Mouse (Mus musculus): ENCODE data around the gene Hoxb13. TPM values are rescaled to one million over a fixed set of nuclear protein-coding genes. Genes with fewer than 3 reads are reported as not detected.

Hoxb13 gene
- polyA plus RNA-seq, 1 experiment from 2014 or later: 0.43 TPM

DNA sequence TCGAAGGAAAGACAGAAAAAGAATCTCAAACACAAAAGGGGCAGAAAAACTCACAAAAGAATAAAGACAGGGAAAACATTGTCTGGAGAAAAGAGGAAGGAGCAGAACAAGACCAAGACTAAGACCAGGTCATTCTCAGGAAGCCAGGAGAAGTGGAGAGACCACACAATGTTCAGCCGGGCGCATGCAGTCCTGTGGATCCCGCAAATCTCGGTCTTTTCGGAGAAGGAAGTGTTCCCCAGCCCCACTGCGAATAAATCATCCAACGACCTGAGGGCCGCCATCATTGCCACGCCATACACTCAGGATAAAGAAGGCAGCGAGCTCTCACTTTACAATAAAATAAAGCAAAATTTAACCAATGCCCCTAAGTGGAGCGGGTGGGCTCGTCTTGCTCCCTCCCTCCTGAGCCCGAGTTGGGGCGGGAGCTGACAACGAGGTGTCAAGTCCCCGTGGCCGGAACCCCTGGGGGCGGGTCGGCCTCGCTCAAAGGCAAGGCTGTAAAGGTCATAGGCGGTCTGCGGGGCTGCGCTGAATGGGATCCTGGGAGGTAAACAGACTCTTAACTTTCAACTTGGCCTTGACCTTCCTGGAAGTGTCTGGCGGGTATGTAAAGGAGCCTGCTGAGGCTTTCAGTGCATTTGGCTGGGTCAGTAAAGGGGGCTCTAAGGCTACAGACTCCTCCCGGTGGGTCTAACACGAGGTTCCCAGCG, 4.2 kb upstream of the Hoxb13 start:
- DNase-seq (ENCODE audit: low spot score): no peak

GRCm38 (mm10) chr11:96191132-96191531, 3.0 kb upstream of the Hoxb13 start:
- no peak for DNase-seq (ENCODE audit: low spot score)

GRCm38 (mm10) chr11:96194401-96194710, 240 bp downstream of the Hoxb13 start:
- no peak for DNase-seq (ENCODE audit: low spot score)

GRCm38 (mm10) chr11:96194961-96195640, 985 bp downstream of the Hoxb13 start:
- DNase-seq (ENCODE audit: low spot score): no peak

GRCm38 (mm10) chr11:96195769-96196280, 1.7 kb downstream of the Hoxb13 start:
- no peak for DNase-seq (ENCODE audit: low spot score)

- peak; percentile 29 for DNase-seq (ENCODE audit: low spot score)
Measured at GRCm38 (mm10) chr11:96198642-96199041, 4.5 kb downstream of the Hoxb13 start.

- DNase-seq (ENCODE audit: low spot score): no peak
Measured at GRCm38 (mm10) chr11:96199181-96200086, 5.3 kb downstream of the Hoxb13 start.

DNA sequence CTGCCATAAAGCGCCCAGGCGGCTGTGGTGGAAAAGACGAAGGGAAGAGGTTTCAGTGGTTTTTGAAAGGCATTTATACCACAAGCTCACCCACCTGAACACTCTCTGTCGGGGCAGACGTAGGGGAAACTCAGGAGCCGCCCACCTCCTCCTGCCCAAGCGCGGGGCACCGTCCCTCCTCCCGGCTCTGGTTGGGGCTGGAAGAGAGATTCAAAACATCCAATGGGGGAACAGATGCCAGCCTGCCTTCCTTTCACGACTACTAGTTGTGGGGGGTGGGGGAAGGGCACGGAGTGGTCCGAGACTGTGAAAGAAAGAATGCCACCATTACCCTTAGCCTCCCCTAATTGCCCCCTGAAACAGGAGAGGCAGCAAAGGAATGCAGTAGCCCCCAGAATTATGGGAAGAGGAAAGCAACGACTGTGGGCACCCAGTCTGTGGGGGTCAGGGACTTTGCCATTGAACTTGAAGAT, 6.1 kb downstream of the Hoxb13 start:
- no peak for DNase-seq (ENCODE audit: low spot score)

DNA sequence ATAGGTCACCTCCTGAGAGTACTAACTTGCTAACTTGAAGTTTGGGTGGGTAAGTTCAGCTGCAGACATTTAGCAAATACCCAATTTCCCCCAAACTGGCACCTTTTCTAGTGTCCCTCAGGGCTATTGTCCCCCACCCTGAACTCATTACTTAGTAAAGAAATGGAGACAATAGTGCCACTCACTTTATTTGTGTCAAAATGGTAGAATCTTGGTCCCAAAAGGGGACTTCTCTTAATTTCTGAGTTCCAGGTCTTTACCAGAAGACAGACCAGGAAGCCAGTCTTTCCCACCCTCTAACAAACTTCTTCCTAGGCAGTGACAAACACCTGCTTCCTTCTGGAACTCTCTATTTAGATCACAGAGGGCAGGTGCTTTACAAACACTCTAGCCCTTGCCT, 7.6 kb downstream of the Hoxb13 start:
- no peak for DNase-seq (ENCODE audit: low spot score)

GRCm38 (mm10) chr11:96202401-96203081, 8.4 kb downstream of the Hoxb13 start:
- DNase-seq (ENCODE audit: low spot score): no peak

GRCm38 (mm10) chr11:96203182-96203788, 9.2 kb downstream of the Hoxb13 start:
- no peak for DNase-seq (ENCODE audit: low spot score)

DNA sequence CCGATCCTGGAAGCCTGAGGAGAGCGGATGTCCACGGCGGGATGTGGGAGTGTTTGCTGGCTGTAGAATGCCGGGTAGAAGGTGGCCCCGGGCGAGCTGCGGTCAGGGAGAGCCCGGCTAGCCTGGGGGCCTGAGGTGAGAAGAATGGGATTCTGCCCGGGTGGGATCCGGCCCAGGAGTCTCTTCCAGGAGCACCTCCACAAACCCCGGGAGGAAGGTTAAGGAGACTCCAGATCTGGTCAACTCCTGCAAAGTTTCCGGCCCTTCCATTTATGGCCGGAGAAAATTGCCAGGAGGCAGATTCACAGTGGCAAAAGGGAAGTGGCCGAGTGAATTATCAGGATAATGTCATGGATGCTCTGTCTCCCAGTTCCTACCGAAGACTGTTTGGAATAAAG, 9.7 kb downstream of the Hoxb13 start:
- DNase-seq (ENCODE audit: low spot score): no peak

GRCm38 (mm10) chr11:96204351-96204750, 10.2 kb downstream of the Hoxb13 start:
- DNase-seq (ENCODE audit: low spot score): no peak

GRCm38 (mm10) chr11:96205426-96206131, 11.5 kb downstream of the Hoxb13 start:
- DNase-seq (ENCODE audit: low spot score): no peak

- no peak for DNase-seq (ENCODE audit: low spot score)
Measured at GRCm38 (mm10) chr11:96223813-96224212, 29.7 kb downstream of the Hoxb13 start.

DNA sequence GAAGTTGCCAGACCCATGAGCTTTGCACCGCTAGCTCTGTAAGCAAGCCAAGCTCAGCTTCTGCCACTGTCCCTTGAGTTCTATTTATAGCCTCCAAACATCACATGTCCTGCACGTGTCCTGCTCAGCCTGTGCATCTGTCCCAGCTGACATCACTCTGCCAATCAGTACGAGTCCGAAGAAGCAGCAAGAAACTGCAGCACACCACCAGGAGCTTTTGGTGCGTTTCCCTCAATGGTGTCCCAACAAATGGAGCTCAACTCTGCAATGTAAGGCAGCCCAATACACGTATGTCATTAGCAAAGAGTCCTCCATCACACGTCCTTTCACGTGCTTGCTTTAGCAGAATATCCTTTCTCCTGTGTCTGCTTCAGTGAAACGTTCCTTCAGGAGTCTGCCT, 33.6 kb downstream of the Hoxb13 start:
- no peak for DNase-seq (ENCODE audit: low spot score)

GRCm38 (mm10) chr11:96234906-96235305, 40.8 kb downstream of the Hoxb13 start:
- DNase-seq (ENCODE audit: low spot score): peak; percentile 61

GRCm38 (mm10) chr11:96240211-96240610, 46.1 kb downstream of the Hoxb13 start:
- peak; percentile 39 for DNase-seq (ENCODE audit: low spot score)
